Mouse (Mus musculus): ENCODE measurements around the gene Brca1. TPM values are rescaled to one million over a fixed set of nuclear protein-coding genes. Genes with fewer than 3 reads are reported as not detected.
"Not testable (repeated sequence)": the region's sequence is repeated elsewhere in the genome, so short reads cannot be mapped to it uniquely, and the experiment has no call there.

Gene Brca1
- polyA plus RNA-seq, 1 experiment, result 10.2 TPM

- 76% methylated on average over 3 of the region's 3 CpGs for WGBS
- TF ChIP-seq CTCF (IDR thresholded peaks at IDR 0.05; ENCODE audit: control insufficient read depth, insufficient read depth, low read length) (no peak), POLR2A (IDR thresholded peaks at IDR 0.05; ENCODE audit: borderline replicate concordance, control insufficient read depth, low read depth, low read length) (no peak)
- Histone ChIP-seq H3K4me1 (ENCODE audit: control insufficient read depth, insufficient read depth, low read length) (no peaks in the 10 kb centered on the region; the same call in 1 of the 2 replicates), H3K4me3 (replicated peaks; ENCODE audit: control insufficient read depth, low read depth, low read length) (no peak overlapping the region), H3K27ac (ENCODE audit: control insufficient read depth, insufficient read depth, low read depth, low read length, poor library complexity) (no peak overlapping the region)
Observed at GRCm38 (mm10) chr11:101471926-101472325, 79.8 kb downstream of the Brca1 start.

- WGBS, result 81% methylated on average over 7 of the region's 7 CpGs
- Histone ChIP-seq H3K27ac (ENCODE audit: control insufficient read depth, insufficient read depth, low read depth, low read length, poor library complexity) (no peak overlapping the region), H3K4me1 (ENCODE audit: control insufficient read depth, insufficient read depth, low read length) (peaks cover 2% of the 10 kb centered on the region), H3K4me3 (replicated peaks; ENCODE audit: control insufficient read depth, low read depth, low read length) (no peak overlapping the region)
- no peak for TF ChIP-seq CTCF (IDR thresholded peaks at IDR 0.05; ENCODE audit: control insufficient read depth, insufficient read depth, low read length)
- no peak for TF ChIP-seq POLR2A (IDR thresholded peaks at IDR 0.05; ENCODE audit: borderline replicate concordance, control insufficient read depth, low read depth, low read length)
Observed at GRCm38 (mm10) chr11:101470206-101470605, 81.5 kb downstream of the Brca1 start.

GRCm38 (mm10) chr11:101469155-101469554 lies 82.6 kb downstream of the Brca1 start:
- 67% methylated on average over 4 of the region's 4 CpGs for WGBS
- peaks cover 2% of the 10 kb centered on the region for H3K4me1 ChIP-seq (ENCODE audit: control insufficient read depth, insufficient read depth, low read length)
- H3K27ac ChIP-seq (ENCODE audit: control insufficient read depth, insufficient read depth, low read depth, low read length, poor library complexity), result no peak overlapping the region
- TF ChIP-seq POLR2A (IDR thresholded peaks at IDR 0.05; ENCODE audit: borderline replicate concordance, control insufficient read depth, low read depth, low read length), result no peak
- TF ChIP-seq CTCF (IDR thresholded peaks at IDR 0.05; ENCODE audit: control insufficient read depth, insufficient read depth, low read length), result no peak
- no peak overlapping the region for H3K4me3 ChIP-seq (replicated peaks; ENCODE audit: control insufficient read depth, low read depth, low read length)

GRCm38 (mm10) chr11:101468731-101469130 lies 83.0 kb downstream of the Brca1 start:
- H3K27ac ChIP-seq (ENCODE audit: control insufficient read depth, insufficient read depth, low read depth, low read length, poor library complexity), result no peak overlapping the region
- H3K4me1 ChIP-seq (ENCODE audit: control insufficient read depth, insufficient read depth, low read length), result peaks cover 3% of the 10 kb centered on the region
- no peak overlapping the region for H3K4me3 ChIP-seq (replicated peaks; ENCODE audit: control insufficient read depth, low read depth, low read length)
- WGBS, result 28% methylated on average over 13 of the region's 13 CpGs
- TF ChIP-seq POLR2A (IDR thresholded peaks at IDR 0.05; ENCODE audit: borderline replicate concordance, control insufficient read depth, low read depth, low read length), result no peak
- no peak for TF ChIP-seq CTCF (IDR thresholded peaks at IDR 0.05; ENCODE audit: control insufficient read depth, insufficient read depth, low read length)

GRCm38 (mm10) chr11:101468263-101468688 lies 83.5 kb downstream of the Brca1 start:
- TF ChIP-seq CTCF (IDR thresholded peaks at IDR 0.05; ENCODE audit: control insufficient read depth, insufficient read depth, low read length) (no peak), POLR2A (IDR thresholded peaks at IDR 0.05; ENCODE audit: borderline replicate concordance, control insufficient read depth, low read depth, low read length) (no peak)
- H3K4me3 ChIP-seq (replicated peaks; ENCODE audit: control insufficient read depth, low read depth, low read length), result peak overlapping the region; percentile 51
- 2% methylated on average over 29 of the region's 31 CpGs for WGBS
- H3K4me1 ChIP-seq (ENCODE audit: control insufficient read depth, insufficient read depth, low read length), result peaks cover 4% of the 10 kb centered on the region
- no peak overlapping the region for H3K27ac ChIP-seq (ENCODE audit: control insufficient read depth, insufficient read depth, low read depth, low read length, poor library complexity)

- under 1% methylated on average over 54 of the region's 54 CpGs for WGBS
- Histone ChIP-seq H3K4me3 (replicated peaks; ENCODE audit: control insufficient read depth, low read depth, low read length) (peak overlapping the region; percentile 69), H3K4me1 (ENCODE audit: control insufficient read depth, insufficient read depth, low read length) (peaks cover 4% of the 10 kb centered on the region), H3K27ac (ENCODE audit: control insufficient read depth, insufficient read depth, low read depth, low read length, poor library complexity) (no peak overlapping the region)
- TF ChIP-seq CTCF (IDR thresholded peaks at IDR 0.05; ENCODE audit: control insufficient read depth, insufficient read depth, low read length), result no peak
- TF ChIP-seq POLR2A (IDR thresholded peaks at IDR 0.05; ENCODE audit: borderline replicate concordance, control insufficient read depth, low read depth, low read length), result no peak
Observed at GRCm38 (mm10) chr11:101467477-101468262, 84.1 kb downstream of the Brca1 start.

- not testable (repeated sequence) for H3K4me3 ChIP-seq (replicated peaks; ENCODE audit: control insufficient read depth, low read depth, low read length); H3K4me1 ChIP-seq (ENCODE audit: control insufficient read depth, insufficient read depth, low read length); H3K27ac ChIP-seq (ENCODE audit: control insufficient read depth, insufficient read depth, low read depth, low read length, poor library complexity)
- WGBS, result 46% methylated on average over 5 of the region's 5 CpGs
Observed at GRCm38 (mm10) chr11:101466552-101466950, 85.2 kb downstream of the Brca1 start.

- TF ChIP-seq CTCF (IDR thresholded peaks at IDR 0.05; ENCODE audit: control insufficient read depth, insufficient read depth, low read length), result no peak
- TF ChIP-seq POLR2A (IDR thresholded peaks at IDR 0.05; ENCODE audit: borderline replicate concordance, control insufficient read depth, low read depth, low read length), result 0 out of 2 replicates have a peak, but pooled peaks have one; percentile 15
- Histone ChIP-seq H3K4me1 (ENCODE audit: control insufficient read depth, insufficient read depth, low read length) (peaks cover 4% of the 10 kb centered on the region), H3K27ac (ENCODE audit: control insufficient read depth, insufficient read depth, low read depth, low read length, poor library complexity) (peak within 1 kb of the TSS; percentile 58), H3K4me3 (replicated peaks; ENCODE audit: control insufficient read depth, low read depth, low read length) (peak within 1 kb of the TSS; percentile 96)
- under 1% methylated on average over 60 of the region's 60 CpGs for WGBS
Observed at GRCm38 (mm10) chr11:101465869-101466551, 85.7 kb downstream of the Brca1 start, which contains the start of gene Vat1. Gene Vat1 (minus strand): TSS chr11:101466230.
